Mouse (Mus musculus): ENCODE measurements around the gene Tmem121b. TPM values are rescaled to one million over a fixed set of nuclear protein-coding genes. Genes with fewer than 3 reads are reported as not detected.

The Tmem121b gene
- polyA plus RNA-seq (2017; shearing (Covaris generic)): 12.8 TPM

DNA sequence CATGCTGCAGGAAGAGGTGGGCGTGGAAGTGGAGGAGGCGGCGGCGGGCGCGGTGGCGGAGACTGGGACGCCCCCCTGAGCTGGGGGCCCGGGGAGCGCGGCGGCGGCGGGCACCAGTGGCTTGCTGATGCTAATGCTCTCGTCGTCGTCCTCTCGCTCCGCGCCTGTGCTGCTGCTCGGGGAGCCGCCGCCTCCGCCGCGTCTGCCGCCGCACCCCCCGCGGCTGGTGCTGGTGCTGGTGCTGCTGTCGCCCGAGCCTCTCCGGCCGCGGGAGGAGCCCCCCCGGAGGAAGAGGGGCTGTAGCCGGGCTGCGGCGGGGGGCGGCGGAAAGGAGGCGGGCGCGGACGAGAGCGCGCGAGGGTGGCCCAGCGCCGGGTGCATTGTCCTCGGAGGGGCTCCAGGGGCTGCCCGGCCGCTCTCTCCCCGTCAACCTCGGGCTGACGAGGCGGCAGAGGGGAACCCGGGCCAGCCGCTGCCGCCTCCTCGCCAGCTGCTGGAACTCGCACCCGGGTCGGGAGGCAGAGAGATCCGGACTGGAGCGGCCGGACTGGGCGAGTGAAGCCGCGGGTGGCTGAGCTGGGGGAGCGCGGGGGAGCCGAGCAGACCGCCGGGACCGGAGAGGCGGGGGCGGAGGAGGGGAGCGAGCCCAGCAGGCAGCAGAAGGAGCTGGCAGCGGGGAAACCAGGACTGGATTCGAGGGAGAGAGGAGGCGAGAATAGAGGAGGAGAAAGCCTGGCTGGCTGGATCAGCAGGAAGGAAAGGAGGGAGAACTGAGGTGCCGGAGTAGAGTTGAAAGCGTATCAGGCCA is at the start of gene Tmem121b:
Tmem121b (minus strand) TSS at position 434 of the 808 bp plus-strand sequence.

GRCm38 (mm10) chr6:120531020-120531965 is 37.7 kb upstream of the Tmem121b start, which contains the start of gene Hdhd5:
Gene Hdhd5 (minus strand): TSS chr6:120531319.

DNA sequence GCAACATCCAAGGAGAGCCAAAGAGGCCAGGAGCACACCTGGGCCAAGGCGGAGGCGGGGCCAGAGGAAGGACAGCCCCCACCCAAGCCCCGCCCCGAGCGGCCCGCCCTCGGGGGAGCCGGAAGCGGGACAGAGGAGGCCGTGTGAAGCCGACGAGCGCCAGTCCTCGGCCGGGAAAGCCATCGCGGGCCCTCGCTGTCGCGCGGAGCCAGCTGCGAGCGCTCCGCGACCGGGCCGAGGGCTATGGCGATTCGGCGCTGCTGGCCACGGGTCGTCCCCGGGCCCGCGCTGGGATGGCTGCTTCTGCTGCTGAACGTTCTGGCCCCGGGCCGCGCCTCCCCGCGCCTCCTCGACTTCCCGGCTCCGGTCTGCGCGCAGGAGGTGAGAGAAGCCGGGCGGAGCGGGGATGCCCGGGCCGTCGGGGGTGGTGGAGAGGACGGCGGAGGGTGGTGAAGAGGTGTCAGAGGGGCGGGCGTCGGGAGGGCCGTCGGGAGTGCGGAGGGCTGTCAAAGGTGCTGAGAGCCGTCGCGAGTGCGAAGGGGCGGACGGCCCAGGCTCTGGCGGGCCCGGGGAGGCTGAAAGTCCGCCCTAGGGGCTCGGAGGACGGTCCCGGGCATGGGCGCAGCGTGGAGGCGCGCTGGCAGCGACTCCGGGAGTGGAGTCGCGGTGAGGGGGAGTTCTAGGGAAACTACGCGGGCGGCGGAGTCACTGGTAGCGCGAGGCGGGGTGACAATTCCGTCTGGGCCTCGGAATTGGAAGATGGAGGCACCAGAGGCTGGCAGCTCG is 30.3 kb downstream of the Tmem121b start, which contains the start of gene Il17ra:
Il17ra (plus strand) TSS at position 162 of the 786 bp plus-strand sequence.

Other genes with a start within 250 kb of the Tmem121b start
- gene D330020A13Rik, start 199.4 kb downstream of the Tmem121b start, polyA plus RNA-seq (2017; shearing (Covaris generic)): not detected
- 0.13 TPM for gene B4galnt3, start 199.2 kb downstream of the Tmem121b start, polyA plus RNA-seq (2017; shearing (Covaris generic))
- gene Kdm5a, start 129.7 kb downstream of the Tmem121b start, polyA plus RNA-seq (2017; shearing (Covaris generic)): 94.4 TPM
- gene Ccdc77, start 129.4 kb downstream of the Tmem121b start, polyA plus RNA-seq (2017; shearing (Covaris generic)): 9.5 TPM
- 180 TPM for gene Il17ra, start 30.6 kb downstream of the Tmem121b start, polyA plus RNA-seq (2017; shearing (Covaris generic))
- gene Hdhd5, start 37.5 kb upstream of the Tmem121b start, polyA plus RNA-seq (2017; shearing (Covaris generic)): 117 TPM
- 0.48 TPM for gene Cecr2, start 172.6 kb upstream of the Tmem121b start, polyA plus RNA-seq (2017; shearing (Covaris generic))

Data from CD4-positive, CD25-positive, alpha-beta regulatory T cell (primary cell).